Mouse (Mus musculus): ENCODE measurements around the gene Hlx.

The Hlx gene

GRCm38 (mm10) chr1:184713716-184714115, 18.7 kb downstream of the Hlx start:
- no peak for DNase-seq

DNA sequence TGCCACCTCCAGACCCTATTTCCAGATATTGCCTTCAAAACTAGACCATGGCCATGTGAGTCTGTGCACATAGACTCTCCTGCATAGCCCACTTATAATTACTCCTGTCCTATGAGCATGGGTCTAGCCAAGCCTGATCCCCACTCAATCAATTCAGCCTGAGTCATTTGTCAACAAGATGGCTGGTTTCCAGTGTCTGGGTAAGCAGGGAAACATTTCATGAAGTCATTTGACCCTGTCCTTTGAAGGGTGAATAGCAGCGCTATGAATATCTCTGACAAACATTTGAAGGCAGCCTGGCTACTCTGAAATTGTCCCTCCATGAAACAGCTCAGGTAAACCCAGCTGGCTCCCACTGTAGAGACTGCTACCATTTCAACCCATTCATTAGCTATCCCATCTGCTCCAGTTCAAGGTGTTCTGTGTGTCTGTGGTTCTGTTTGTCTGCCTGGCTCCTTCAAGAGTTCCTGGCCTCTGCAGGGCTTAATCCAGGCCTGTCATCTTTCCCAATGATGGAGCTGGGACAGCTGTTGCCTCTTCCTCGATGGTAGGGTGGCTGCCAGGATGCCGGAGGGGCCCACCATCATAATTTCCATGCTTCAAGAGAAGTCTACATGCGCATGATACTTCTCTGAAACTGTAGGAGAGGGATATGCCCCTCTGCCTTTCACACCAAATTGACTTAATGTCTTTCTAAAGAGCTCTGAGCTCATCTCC, 24.7 kb downstream of the Hlx start:
- DNase-seq, result no peak

GRCm38 (mm10) chr1:184704901-184705300, 27.5 kb downstream of the Hlx start:
- no peak for DNase-seq

DNA sequence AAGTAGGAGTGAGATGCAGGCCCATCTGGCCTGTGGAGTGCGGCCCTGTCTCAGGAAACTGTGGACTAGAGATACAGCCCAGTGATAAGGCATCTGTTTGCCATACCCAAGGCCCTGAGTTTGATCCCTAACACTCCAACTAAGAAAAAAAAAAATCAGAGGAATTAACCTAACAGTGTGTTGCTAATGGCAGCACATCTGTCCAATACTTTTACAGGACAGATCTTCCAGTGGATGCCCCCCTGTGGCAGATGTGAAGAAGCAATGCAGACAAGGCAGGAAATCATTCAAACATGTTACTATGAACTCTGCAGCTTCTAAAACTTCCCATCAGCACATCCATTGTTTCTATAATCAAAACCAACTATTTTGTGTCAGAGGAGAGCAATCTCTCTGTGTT, 33.1 kb downstream of the Hlx start:
- no peak for DNase-seq

GRCm38 (mm10) chr1:184695451-184695850, 37.0 kb downstream of the Hlx start:
- no peak for DNase-seq

DNA sequence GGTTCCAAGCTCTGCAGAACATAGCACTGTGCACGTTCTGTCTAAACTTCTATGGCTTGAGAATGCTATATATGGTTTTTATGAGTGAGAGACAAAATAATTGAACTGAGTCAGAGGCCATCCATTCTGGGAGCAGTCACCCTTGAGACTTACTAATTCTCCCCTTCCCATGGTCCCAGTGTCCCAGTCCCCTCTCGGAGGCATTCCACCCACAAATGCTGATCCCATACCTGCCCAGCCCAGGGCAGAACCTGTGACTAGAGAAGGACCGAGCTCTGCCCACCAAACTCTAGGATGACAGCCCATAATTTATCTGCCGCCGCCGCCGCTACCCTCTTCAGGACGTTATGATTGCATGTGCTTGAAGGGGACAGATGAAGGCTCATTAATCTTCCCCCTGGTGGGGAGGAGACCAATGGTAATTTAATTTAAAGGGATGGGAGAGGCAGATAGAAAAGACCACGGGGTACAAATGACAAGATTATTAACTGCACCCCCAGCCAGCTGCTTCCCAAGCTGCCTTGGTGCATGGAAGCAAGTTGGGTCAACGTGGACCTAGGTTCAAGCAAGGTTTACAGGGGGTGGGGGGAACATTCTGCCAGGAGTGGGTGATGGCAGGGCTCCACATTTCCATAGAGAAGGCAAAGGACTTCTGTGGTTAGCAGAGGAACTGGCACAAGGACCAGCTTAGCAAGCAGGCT, 40.1 kb downstream of the Hlx start:
- no peak for DNase-seq

GRCm38 (mm10) chr1:184691240-184691639, 41.2 kb downstream of the Hlx start:
- DNase-seq, result no peak

DNA sequence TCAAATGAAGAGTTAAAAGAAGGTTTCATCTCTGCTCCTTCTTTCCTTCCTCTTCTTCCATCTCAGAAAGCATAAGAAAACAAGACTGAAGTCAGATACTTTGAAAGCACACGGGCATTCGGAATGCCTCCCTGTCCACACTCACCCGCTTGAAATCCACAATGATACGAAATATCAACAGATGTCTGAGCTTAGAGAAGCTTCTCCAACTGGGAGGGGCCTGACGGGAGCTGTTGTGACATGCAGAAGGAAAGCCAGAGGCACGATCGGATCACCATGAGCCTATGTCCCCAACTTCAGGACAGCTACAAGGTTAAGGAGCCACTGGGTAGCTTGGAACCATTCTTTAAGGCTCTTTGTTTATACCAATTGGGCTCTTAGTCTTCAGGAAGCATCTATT, 44.4 kb downstream of the Hlx start:
- no peak for DNase-seq

GRCm38 (mm10) chr1:184687512-184687911, 44.9 kb downstream of the Hlx start:
- DNase-seq, result no peak

DNA sequence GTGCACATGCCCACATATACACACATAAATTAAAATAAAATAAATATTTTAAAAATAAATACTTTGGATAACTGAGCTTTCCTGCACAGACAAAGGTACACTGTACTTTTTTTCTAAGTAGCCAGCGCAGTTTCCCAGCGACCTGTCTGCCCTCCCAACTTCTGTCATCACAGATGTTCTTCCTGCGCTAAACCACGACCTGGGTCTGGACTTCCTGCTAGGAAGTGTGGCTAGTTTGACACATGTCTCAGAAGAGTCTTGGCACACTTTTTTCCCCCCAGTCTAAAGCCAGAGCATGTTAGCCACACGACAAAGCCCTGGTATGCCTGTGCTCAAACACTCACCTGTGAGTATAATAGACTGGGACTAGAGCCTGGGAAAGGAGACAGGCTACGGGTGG, 48.9 kb downstream of the Hlx start:
- no peak for DNase-seq

DNA sequence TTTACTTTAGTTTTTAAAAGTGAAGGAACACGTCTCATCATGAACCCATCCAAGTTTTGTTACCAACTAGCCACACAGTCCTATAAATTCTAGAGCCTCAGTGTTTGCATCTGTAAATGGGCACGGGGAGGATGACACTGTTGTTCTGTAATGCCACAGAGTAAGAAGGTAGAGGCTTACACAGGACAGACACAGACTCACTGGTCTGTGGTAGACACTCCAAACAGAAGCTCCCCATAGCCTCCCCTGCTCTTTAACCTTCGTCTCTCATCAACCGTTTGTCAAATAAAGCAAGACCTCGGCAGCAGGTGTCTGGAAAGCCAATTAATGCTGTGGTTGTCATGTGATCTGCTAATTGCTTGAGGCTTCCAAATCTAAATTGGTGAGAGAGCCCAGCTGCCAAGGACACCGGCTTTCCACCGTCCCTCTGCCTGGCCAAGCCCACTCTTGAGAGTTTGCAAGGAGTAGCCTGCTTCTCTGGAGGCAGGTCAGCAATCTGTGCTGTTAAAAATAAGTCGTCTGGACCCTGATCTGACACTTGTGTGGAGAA, 52.9 kb downstream of the Hlx start:
- DNase-seq, result no peak

GRCm38 (mm10) chr1:184677641-184678040, 54.8 kb downstream of the Hlx start:
- no peak for DNase-seq
